Mouse (Mus musculus) cerebellum, adult 18-20 months (tissue): Measurements from ENCODE around the gene Mcts1.

Experiments used
- DNase-seq, 2 experiments: peaks; one replicate each; pipeline ENCODE4 v3.0.0; 2021

Mcts1 gene

GRCm38 (mm10) chrX:38656206-38656883 is 56.0 kb downstream of the Mcts1 start:
- DNase-seq = no peak
